Mouse (Mus musculus): Measurements from ENCODE around the gene BC025920.

DNA sequence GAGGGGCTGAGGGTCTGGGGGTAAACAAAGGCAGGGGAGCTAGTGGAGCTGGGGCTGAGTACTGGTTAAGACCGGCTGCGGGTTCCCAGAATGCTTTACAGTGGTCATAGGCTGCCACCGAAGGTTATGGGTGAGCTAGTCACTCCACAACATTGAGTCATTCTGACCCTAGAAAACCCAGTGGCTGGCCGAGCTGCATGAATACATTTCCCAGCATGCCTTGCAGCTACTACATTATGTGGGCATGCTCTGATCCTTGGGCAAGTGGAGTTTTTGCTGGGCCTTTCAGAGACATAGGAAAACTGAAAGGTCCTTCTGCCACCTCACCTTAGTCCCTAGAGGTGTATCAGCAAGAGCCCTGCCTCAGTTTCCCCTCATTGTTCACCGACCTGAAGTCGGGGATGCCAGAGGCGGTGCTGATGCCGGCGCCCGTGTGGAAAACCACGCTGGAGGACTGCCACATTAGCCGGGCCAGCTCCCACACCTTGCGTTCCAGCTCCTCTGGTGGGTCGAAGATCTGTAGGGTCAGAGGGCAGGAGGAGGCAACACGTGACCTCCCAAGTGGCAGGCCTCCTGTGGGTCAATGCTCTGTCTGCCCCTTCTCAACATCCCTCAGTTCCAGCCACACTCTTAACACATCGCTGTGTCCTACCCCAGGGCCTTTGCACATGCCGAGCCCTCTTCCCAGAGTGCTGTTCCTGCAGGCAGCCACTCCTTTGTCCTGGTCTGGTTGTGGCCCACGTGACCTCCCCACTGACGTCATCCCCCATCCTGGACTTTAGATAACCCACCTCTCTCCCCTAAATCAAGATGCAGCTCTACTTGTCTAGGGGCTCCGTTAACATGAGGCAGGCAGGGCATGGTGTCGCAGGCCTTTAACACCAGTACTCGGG is 20.3 kb downstream of the BC025920 start:
- no peak for TF ChIP-seq CTCF (IDR thresholded peaks at IDR 0.05; ENCODE audit: extremely low read depth, insufficient read depth, insufficient read length, insufficient replicate concordance)
- no peak for TF ChIP-seq POLR2A (IDR thresholded peaks at IDR 0.05; ENCODE audit: low read depth, low read length)

Measured in spleen, adult 2 months (tissue).